Mouse (Mus musculus): Measurements from ENCODE around the gene Bmper.
A peak's percentile ranks its signal among the peaks of the same experiment; 100 is the strongest.

DNA sequence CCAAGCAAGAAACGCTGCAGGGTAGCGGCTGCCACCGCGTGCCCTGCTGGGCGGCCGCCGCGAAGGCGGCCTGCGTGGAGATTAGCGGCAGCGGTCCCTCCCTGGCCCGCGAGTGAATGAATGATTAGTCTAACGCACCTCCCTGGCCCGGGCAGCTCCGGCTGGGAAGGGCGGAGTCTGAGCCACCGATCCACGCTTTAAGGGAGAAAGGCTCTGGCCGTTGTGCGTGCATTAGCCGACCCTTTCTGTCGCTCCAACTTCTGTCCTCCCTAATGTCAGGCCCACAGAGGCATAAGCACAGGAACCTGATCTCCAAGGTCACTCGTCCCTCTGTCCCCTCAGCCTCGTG lies 410 bp upstream of the Bmper start:
- TF ChIP-seq CTCF (IDR thresholded peaks at IDR 0.05; ENCODE audit: borderline replicate concordance, insufficient read depth, low read length) (no peak), POLR2A (IDR thresholded peaks at IDR 0.05; ENCODE audit: low read depth, low read length) (peak; percentile 74)

Data from embryonic fibroblast, embryonic 13.5 days (primary cell).